Mouse (Mus musculus) thymus, adult 2 months (tissue): Measurements from ENCODE around the gene Zan.

ENCODE experiments used
- CTCF ChIP-seq: fragments of 200-500 bp; IDR thresholded peaks from 2 replicates; pipeline ENCODE4 v1.5.1; 2012; ENCODE audit warnings: mild to moderate bottlenecking, control low read depth, low read length, moderate library complexity, borderline replicate concordance; ENCODE audit not compliant: control insufficient read depth, poor library complexity, insufficient read depth; ENCODE audit errors: extremely low read depth
- POLR2A ChIP-seq: fragments of 200-500 bp; IDR thresholded peaks from 2 replicates; pipeline ENCODE4 v1.6.1; 2012; ENCODE audit warnings: mild to moderate bottlenecking, low read length, control low read depth, moderate library complexity; ENCODE audit not compliant: control insufficient read depth, poor library complexity, insufficient read depth; ENCODE audit errors: extremely low read depth

GRCm38 (mm10) chr5:137523396-137524250 is 46.8 kb upstream of the Zan start:
- TF ChIP-seq CTCF = no peak
- TF ChIP-seq POLR2A = no peak
